Mouse (Mus musculus): ENCODE results near the gene Hyal1.

DNA sequence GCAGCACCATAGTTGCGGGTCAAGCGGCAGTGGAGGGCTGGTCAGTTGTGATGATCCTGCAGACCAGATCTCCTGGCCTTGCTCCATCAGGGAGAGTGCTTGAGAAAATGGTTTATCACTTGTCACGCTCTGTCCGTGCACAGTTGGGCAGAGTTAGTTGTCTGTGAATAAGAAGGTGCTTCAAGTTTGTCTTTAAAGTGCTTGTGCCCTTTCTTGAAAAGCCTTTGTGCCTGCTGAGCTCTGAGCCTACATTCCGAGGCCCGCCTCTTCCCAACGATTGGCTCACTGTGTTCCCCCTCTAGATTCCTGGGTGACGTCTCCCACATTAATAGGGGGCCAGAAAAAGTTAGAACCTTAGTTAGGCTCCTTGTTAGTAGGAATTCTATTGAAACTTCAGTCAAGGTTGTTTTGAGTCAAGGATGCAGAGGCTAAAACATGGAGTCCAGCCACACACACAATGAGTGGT is 24.8 kb upstream of the Hyal1 start:
- no peak for TF ChIP-seq POLR2A (IDR thresholded peaks at IDR 0.05; ENCODE audit: control insufficient read depth, extremely low read depth, insufficient read depth, low read length, poor library complexity)
- TF ChIP-seq CTCF (IDR thresholded peaks at IDR 0.05; ENCODE audit: borderline replicate concordance, control insufficient read depth, extremely low read depth, insufficient read depth, low read length, poor library complexity): no peak

Data from thymus, adult 2 months (tissue).